Mouse (Mus musculus): ENCODE results near the gene Adamts8. TPM values are rescaled to one million over a fixed set of nuclear protein-coding genes. Genes with fewer than 3 reads are reported as not detected.

The Adamts8 gene
- polyA plus RNA-seq, 1 experiment from 2014 or later = 0.52 TPM

- Histone ChIP-seq H3K27me3 (ENCODE audit: control insufficient read depth, insufficient read depth, low read length) (no peaks in the 10 kb centered on the region), H3K36me3 (ENCODE audit: control insufficient read depth, insufficient read depth, low read length) (no peaks in the 10 kb centered on the region), H3K9me3 (ENCODE audit: control insufficient read depth, low read length) (no peaks in the 10 kb centered on the region), H3K4me2 (ENCODE audit: low read depth, severe bottlenecking) (no peak overlapping the region), H3K4me1 (ENCODE audit: control insufficient read depth, insufficient read depth, low read length) (no peaks in the 10 kb centered on the region), H3K27ac (replicated peaks; ENCODE audit: low read depth, low read length) (no peak overlapping the region), H3K9ac (ENCODE audit: low read length) (no peak overlapping the region), H3K4me3 (ENCODE audit: low read depth, low read length) (no peak overlapping the region)
- WGBS = 79% methylated on average over 4 of the region's 4 CpGs
- ATAC-seq (ENCODE audit: insufficient number of reproducible peaks, low FRiP score, low TSS enrichment, low read depth) (no peak), DNase-seq (ENCODE audit: low spot score) (no peak)
Observed at GRCm38 (mm10) chr9:31002528-31002927, 60.2 kb downstream of the Adamts8 start.

- 73% methylated on average over 2 of the region's 2 CpGs for WGBS
- H3K27me3 ChIP-seq (ENCODE audit: control insufficient read depth, insufficient read depth, low read length) = no peaks in the 10 kb centered on the region
- H3K36me3 ChIP-seq (ENCODE audit: control insufficient read depth, insufficient read depth, low read length) = no peaks in the 10 kb centered on the region
- no peaks in the 10 kb centered on the region for H3K4me1 ChIP-seq (ENCODE audit: control insufficient read depth, insufficient read depth, low read length)
- H3K4me3 ChIP-seq (ENCODE audit: low read depth, low read length) = no peak overlapping the region
- H3K4me2 ChIP-seq (ENCODE audit: low read depth, severe bottlenecking) = no peak overlapping the region
- no peaks in the 10 kb centered on the region for H3K9me3 ChIP-seq (ENCODE audit: control insufficient read depth, low read length)
- H3K27ac ChIP-seq (replicated peaks; ENCODE audit: low read depth, low read length) = no peak overlapping the region
- DNase-seq (ENCODE audit: low spot score) (no peak), ATAC-seq (ENCODE audit: insufficient number of reproducible peaks, low FRiP score, low TSS enrichment, low read depth) (no peak)
- no peak overlapping the region for H3K9ac ChIP-seq (ENCODE audit: low read length)
Observed at GRCm38 (mm10) chr9:31009334-31009733, 67.0 kb downstream of the Adamts8 start.

DNA sequence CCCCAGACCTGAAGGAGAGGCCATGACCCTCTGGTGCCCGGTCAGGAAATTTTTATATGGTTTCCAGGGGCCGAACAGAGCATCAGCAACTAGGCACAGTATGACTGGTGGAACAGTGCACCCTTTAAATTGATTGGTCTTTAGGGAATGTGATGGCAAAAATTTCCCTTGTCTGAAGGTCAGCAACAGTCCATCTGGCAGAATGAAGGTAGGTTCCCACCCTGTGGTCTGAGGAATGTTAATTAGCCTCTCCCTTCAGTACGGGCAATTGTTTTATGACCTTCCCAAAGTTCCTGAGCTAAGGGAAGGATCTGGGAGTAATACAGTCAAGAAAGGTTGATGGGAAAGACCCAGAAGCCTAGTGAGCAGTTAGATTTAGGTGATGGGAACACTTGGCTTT lies 67.7 kb downstream of the Adamts8 start:
- DNase-seq (ENCODE audit: low spot score) (no peak), ATAC-seq (ENCODE audit: insufficient number of reproducible peaks, low FRiP score, low TSS enrichment, low read depth) (no peak)
- no peak overlapping the region for H3K4me3 ChIP-seq (ENCODE audit: low read depth, low read length)
- whole genome bisulfite sequencing = 24% methylated on average over 3 of the region's 3 CpGs
- no peaks in the 10 kb centered on the region for H3K9me3 ChIP-seq (ENCODE audit: control insufficient read depth, low read length)
- no peaks in the 10 kb centered on the region for H3K27me3 ChIP-seq (ENCODE audit: control insufficient read depth, insufficient read depth, low read length)
- H3K27ac ChIP-seq (replicated peaks; ENCODE audit: low read depth, low read length) = no peak overlapping the region
- no peaks in the 10 kb centered on the region for H3K36me3 ChIP-seq (ENCODE audit: control insufficient read depth, insufficient read depth, low read length)
- no peak overlapping the region for H3K4me2 ChIP-seq (ENCODE audit: low read depth, severe bottlenecking)
- H3K4me1 ChIP-seq (ENCODE audit: control insufficient read depth, insufficient read depth, low read length) = no peaks in the 10 kb centered on the region
- no peak overlapping the region for H3K9ac ChIP-seq (ENCODE audit: low read length)

- WGBS = 67% methylated on average over 3 of the region's 3 CpGs
- Histone ChIP-seq H3K36me3 (ENCODE audit: control insufficient read depth, insufficient read depth, low read length) (no peaks in the 10 kb centered on the region), H3K4me1 (ENCODE audit: control insufficient read depth, insufficient read depth, low read length) (no peaks in the 10 kb centered on the region), H3K9me3 (ENCODE audit: control insufficient read depth, low read length) (no peaks in the 10 kb centered on the region), H3K4me2 (ENCODE audit: low read depth, severe bottlenecking) (no peak overlapping the region), H3K9ac (ENCODE audit: low read length) (no peak overlapping the region), H3K27ac (replicated peaks; ENCODE audit: low read depth, low read length) (no peak overlapping the region), H3K27me3 (ENCODE audit: control insufficient read depth, insufficient read depth, low read length) (no peaks in the 10 kb centered on the region), H3K4me3 (ENCODE audit: low read depth, low read length) (no peak overlapping the region)
- ATAC-seq (ENCODE audit: insufficient number of reproducible peaks, low FRiP score, low TSS enrichment, low read depth) (no peak), DNase-seq (ENCODE audit: low spot score) (no peak)
Observed at GRCm38 (mm10) chr9:31010749-31011148, 68.4 kb downstream of the Adamts8 start.

DNA sequence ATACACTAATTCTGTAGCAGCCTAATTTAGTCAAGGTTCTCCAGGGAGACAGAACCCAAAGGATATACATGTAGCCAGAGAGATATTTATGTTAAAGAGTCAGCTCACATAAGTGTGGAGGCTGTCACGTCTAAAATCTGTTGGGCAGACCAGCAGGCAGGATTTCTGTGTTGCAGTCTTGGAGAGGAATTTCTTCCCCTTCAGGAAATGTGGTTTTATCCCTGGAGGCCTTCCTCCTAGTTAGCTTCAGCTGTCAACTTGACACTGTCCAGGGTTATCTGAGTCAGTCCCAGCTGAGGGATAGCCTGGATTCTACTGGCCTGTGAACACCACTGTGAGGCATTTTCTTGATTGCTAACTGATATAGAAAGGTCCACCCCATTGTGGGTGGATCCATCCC lies 69.2 kb downstream of the Adamts8 start:
- ATAC-seq (ENCODE audit: insufficient number of reproducible peaks, low FRiP score, low TSS enrichment, low read depth) = no peak
- Histone ChIP-seq H3K27me3 (ENCODE audit: control insufficient read depth, insufficient read depth, low read length) (no peaks in the 10 kb centered on the region), H3K27ac (replicated peaks; ENCODE audit: low read depth, low read length) (no peak overlapping the region), H3K4me3 (ENCODE audit: low read depth, low read length) (no peak overlapping the region), H3K9me3 (ENCODE audit: control insufficient read depth, low read length) (no peaks in the 10 kb centered on the region), H3K36me3 (ENCODE audit: control insufficient read depth, insufficient read depth, low read length) (no peaks in the 10 kb centered on the region), H3K4me1 (ENCODE audit: control insufficient read depth, insufficient read depth, low read length) (no peaks in the 10 kb centered on the region), H3K4me2 (ENCODE audit: low read depth, severe bottlenecking) (no peak overlapping the region), H3K9ac (ENCODE audit: low read length) (no peak overlapping the region)
- 27% methylated on average over 1 of the region's 1 CpGs for WGBS
- no peak for DNase-seq (ENCODE audit: low spot score)

DNA sequence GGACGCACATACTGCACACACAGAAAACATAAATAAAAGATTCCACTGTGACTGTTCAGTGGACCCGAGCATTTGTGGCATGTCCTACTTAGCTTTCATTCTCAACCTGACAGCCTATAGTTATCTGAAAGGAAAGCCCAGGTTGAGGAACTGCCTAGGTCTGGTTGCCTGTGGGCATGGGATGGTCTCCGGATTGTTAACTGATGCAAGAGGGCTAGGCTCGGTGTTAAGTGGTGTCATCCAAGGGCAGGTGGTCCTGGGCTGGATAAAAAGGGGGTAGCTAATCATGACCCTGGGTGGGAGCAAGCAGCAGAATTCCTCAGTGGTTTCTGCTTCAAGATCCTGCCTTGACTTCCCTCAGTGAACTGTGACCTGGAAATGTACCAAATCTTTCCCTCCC lies 70.3 kb downstream of the Adamts8 start:
- DNase-seq (ENCODE audit: low spot score) (no peak), ATAC-seq (ENCODE audit: insufficient number of reproducible peaks, low FRiP score, low TSS enrichment, low read depth) (no peak)
- Histone ChIP-seq H3K36me3 (ENCODE audit: control insufficient read depth, insufficient read depth, low read length) (no peaks in the 10 kb centered on the region), H3K4me2 (ENCODE audit: low read depth, severe bottlenecking) (no peak overlapping the region), H3K27me3 (ENCODE audit: control insufficient read depth, insufficient read depth, low read length) (no peaks in the 10 kb centered on the region), H3K27ac (replicated peaks; ENCODE audit: low read depth, low read length) (no peak overlapping the region), H3K4me1 (ENCODE audit: control insufficient read depth, insufficient read depth, low read length) (no peaks in the 10 kb centered on the region), H3K4me3 (ENCODE audit: low read depth, low read length) (no peak overlapping the region), H3K9me3 (ENCODE audit: control insufficient read depth, low read length) (no peaks in the 10 kb centered on the region), H3K9ac (ENCODE audit: low read length) (no peak overlapping the region)
- 81% methylated on average over 4 of the region's 4 CpGs for WGBS

- H3K27me3 ChIP-seq (ENCODE audit: control insufficient read depth, insufficient read depth, low read length) = no peaks in the 10 kb centered on the region
- no peak overlapping the region for H3K9ac ChIP-seq (ENCODE audit: low read length)
- H3K9me3 ChIP-seq (ENCODE audit: control insufficient read depth, low read length) = no peaks in the 10 kb centered on the region
- no peaks in the 10 kb centered on the region for H3K4me1 ChIP-seq (ENCODE audit: control insufficient read depth, insufficient read depth, low read length)
- no peak overlapping the region for H3K4me2 ChIP-seq (ENCODE audit: low read depth, severe bottlenecking)
- no peak overlapping the region for H3K4me3 ChIP-seq (ENCODE audit: low read depth, low read length)
- 93% methylated on average over 4 of the region's 4 CpGs for whole genome bisulfite sequencing
- no peak overlapping the region for H3K27ac ChIP-seq (replicated peaks; ENCODE audit: low read depth, low read length)
- no peak for DNase-seq (ENCODE audit: low spot score)
- no peak for ATAC-seq (ENCODE audit: insufficient number of reproducible peaks, low FRiP score, low TSS enrichment, low read depth)
- no peaks in the 10 kb centered on the region for H3K36me3 ChIP-seq (ENCODE audit: control insufficient read depth, insufficient read depth, low read length)
Observed at GRCm38 (mm10) chr9:31013415-31013814, 71.1 kb downstream of the Adamts8 start.

Other genes with a start within 250 kb of the Adamts8 start
- gene Adamts15, start 20.1 kb upstream of the Adamts8 start, polyA plus RNA-seq (2014; fragmentation: Nextera tagmentation; extraction: Ambion mirVana) = 6.7 and 8.7 TPM in 2 replicates
- 5.9 and 6.6 TPM in 2 replicates for gene Zbtb44, start 88.1 kb downstream of the Adamts8 start, polyA plus RNA-seq (2014; fragmentation: Nextera tagmentation; extraction: Ambion mirVana)
- 6.0 and 6.8 TPM in 2 replicates for gene St14, start 189.3 kb downstream of the Adamts8 start, polyA plus RNA-seq (2014; fragmentation: Nextera tagmentation; extraction: Ambion mirVana)